Mouse (Mus musculus): ENCODE results near the gene Lsr.
"Not testable (repeated sequence)": the region's sequence is repeated elsewhere in the genome, so short reads cannot be mapped to it uniquely, and the experiment has no call there.

DNA sequence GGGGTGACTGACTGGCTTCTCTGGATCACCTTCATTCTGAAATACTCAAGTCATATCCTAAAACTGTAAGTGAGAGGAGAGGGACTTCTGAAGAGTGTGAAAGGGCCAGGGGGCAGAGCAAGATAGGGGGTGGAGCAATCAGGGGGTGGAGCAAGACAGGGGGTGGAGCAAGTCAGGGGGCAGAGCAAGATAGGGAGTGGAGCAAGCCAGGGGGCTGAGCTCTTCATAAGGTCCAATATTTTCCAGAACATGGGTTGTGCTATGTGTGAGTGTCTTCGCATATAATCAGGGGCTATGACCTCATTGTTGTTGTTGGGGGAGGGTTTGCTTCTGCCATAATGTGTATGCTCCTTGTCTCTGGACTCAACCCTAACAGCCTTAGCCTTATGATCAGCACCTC is 33.2 kb downstream of the Lsr start:
- TF ChIP-seq CTCF (IDR thresholded peaks at IDR 0.05; ENCODE audit: extremely low read depth, insufficient read length, insufficient replicate concordance, low read depth, low read length); POLR2A (IDR thresholded peaks at IDR 0.05; ENCODE audit: low read depth, low read length): not testable (repeated sequence)

Data from small intestine, adult 2 months (tissue).